Mouse (Mus musculus) hindbrain, embryonic 10.5 days (tissue): Measurements from ENCODE around the gene Eda. TPM values are rescaled to one million over a fixed set of nuclear protein-coding genes. Genes with fewer than 3 reads are reported as not detected.
A peak's percentile ranks its signal among the peaks of the same experiment; 100 is the strongest.

Experiments used
- DNase-seq: peaks from one replicate; pipeline ENCODE4 v3.0.0-alpha.2; 2017; ENCODE audit warnings: low spot score
- H3K27ac ChIP-seq: fragments of 300-500 bp; sonication (generic); 2 replicates; pipeline ENCODE4 v1.5.1; 2016; ENCODE audit warnings: mild to moderate bottlenecking, moderate library complexity
- H3K27me3 ChIP-seq: fragments of 300-500 bp; sonication (generic); 2 replicates; pipeline ENCODE4 v1.6.1; 2016; ENCODE audit warnings: mild to moderate bottlenecking; ENCODE audit not compliant: poor library complexity, insufficient read depth, severe bottlenecking
- H3K36me3 ChIP-seq: fragments of 300-500 bp; sonication (generic); 2 replicates; pipeline ENCODE4 v1.6.1; 2016; ENCODE audit warnings: mild to moderate bottlenecking, moderate library complexity
- H3K4me1 ChIP-seq: fragments of 300-500 bp; sonication (generic); replicated peaks from 2 replicates; pipeline ENCODE4 v1.6.1; 2016; ENCODE audit warnings: mild to moderate bottlenecking
- H3K4me3 ChIP-seq: fragments of 300-500 bp; sonication (generic); 2 replicates; pipeline ENCODE4 v1.5.1; 2016; ENCODE audit warnings: mild to moderate bottlenecking, moderate library complexity
- H3K9me3 ChIP-seq: fragments of 300-500 bp; sonication (generic); 2 replicates; pipeline ENCODE4 v1.6.1; 2016; ENCODE audit warnings: mild to moderate bottlenecking, moderate library complexity
- WGBS: fragments of 180-500 bp; shearing (Covaris S2); methylation state at CpG from one replicate; pipeline ENCODE4 v1.1.7; 2016; 5-methylcytosine and 5-hydroxymethylcytosine counted together
- polyA plus RNA-seq: library from polyadenylated mRNA; unstranded; fragments of >200 nt; fragmentation: Nextera tagmentation; extraction: Ambion mirVana; gene quantifications from 2 replicates; pipeline ENCODE4 v1.2.1, GENCODE M21; 2016

The Eda gene
- polyA plus RNA-seq: 1.8 and 1.9 TPM in 2 replicates

GRCm38 (mm10) chrX:99975250-99975984 is at the start of gene Eda:
Gene Eda, plus strand, starts transcription at chrX:99975606.
- peaks cover 14% of the 10 kb centered on the region; the same call in 1 of the 2 replicates for H3K4me1 ChIP-seq
- no peaks in the 10 kb centered on the region for H3K9me3 ChIP-seq
- DNase-seq: peak; percentile 87
- H3K27ac ChIP-seq: peak within 1 kb of the TSS; percentile 75
- H3K27me3 ChIP-seq: peaks cover 44% of the 10 kb centered on the region
- WGBS: 15% methylated on average over 44 of the region's 49 CpGs
- H3K36me3 ChIP-seq: no peaks in the 10 kb centered on the region
- H3K4me3 ChIP-seq: peak within 1 kb of the TSS; percentile 62

GRCm38 (mm10) chrX:99961002-99961401 is 14.4 kb upstream of the Eda start:
- DNase-seq: no peak
- Histone ChIP-seq H3K27ac (no peak overlapping the region), H3K9me3 (no peaks in the 10 kb centered on the region), H3K4me3 (no peak overlapping the region), H3K36me3 (no peaks in the 10 kb centered on the region), H3K4me1 (no peaks in the 10 kb centered on the region), H3K27me3 (peaks cover 28% of the 10 kb centered on the region)
- 74% methylated on average over 4 of the region's 4 CpGs for WGBS

GRCm38 (mm10) chrX:99970111-99970510 is 5.3 kb upstream of the Eda start:
- Histone ChIP-seq H3K36me3 (no peaks in the 10 kb centered on the region), H3K27ac (no peak overlapping the region), H3K27me3 (peaks cover 36% of the 10 kb centered on the region), H3K4me3 (no peak overlapping the region), H3K4me1 (peaks cover 7% of the 10 kb centered on the region; the same call in 1 of the 2 replicates), H3K9me3 (no peaks in the 10 kb centered on the region)
- no peak for DNase-seq
- WGBS: 63% methylated on average over 1 of the region's 1 CpGs

GRCm38 (mm10) chrX:99974381-99974780 is 1.0 kb upstream of the Eda start:
- Histone ChIP-seq H3K4me1 (peaks cover 14% of the 10 kb centered on the region; the same call in 1 of the 2 replicates), H3K27ac (no peak overlapping the region), H3K36me3 (no peaks in the 10 kb centered on the region), H3K4me3 (no peak overlapping the region), H3K27me3 (peaks cover 44% of the 10 kb centered on the region), H3K9me3 (no peaks in the 10 kb centered on the region)
- peak; percentile 4 for DNase-seq
- WGBS: 51% methylated on average over 3 of the region's 3 CpGs

GRCm38 (mm10) chrX:99974803-99975202 is 603 bp upstream of the Eda start:
- peak; percentile 6 for DNase-seq
- no peak overlapping the region; the same call in 1 of the 2 replicates for H3K27ac ChIP-seq

GRCm38 (mm10) chrX:99975985-99976924 is 849 bp downstream of the Eda start:
- H3K27ac ChIP-seq: peak overlapping the region; percentile 75
- peak overlapping the region; percentile 62 for H3K4me3 ChIP-seq
- H3K36me3 ChIP-seq: no peaks in the 10 kb centered on the region
- H3K9me3 ChIP-seq: no peaks in the 10 kb centered on the region
- peaks cover 44% of the 10 kb centered on the region for H3K27me3 ChIP-seq
- 18% methylated on average over 48 of the region's 48 CpGs for WGBS
- DNase-seq: peak; percentile 24
- peaks cover 14% of the 10 kb centered on the region; the same call in 1 of the 2 replicates for H3K4me1 ChIP-seq

More at GRCm38 (mm10) chrX:99974803-99975202, 603 bp upstream of the Eda start:
- Histone ChIP-seq H3K36me3 (no peaks in the 10 kb centered on the region), H3K9me3 (no peaks in the 10 kb centered on the region), H3K4me1 (peaks cover 14% of the 10 kb centered on the region; the same call in 1 of the 2 replicates), H3K4me3 (peak overlapping the region; percentile 62), H3K27me3 (peaks cover 44% of the 10 kb centered on the region)
- 26% methylated on average over 5 of the region's 5 CpGs for WGBS

- Histone ChIP-seq H3K27me3 (peaks cover 38% of the 10 kb centered on the region), H3K27ac (no peak overlapping the region), H3K4me3 (no peak overlapping the region), H3K9me3 (no peaks in the 10 kb centered on the region), H3K36me3 (no peaks in the 10 kb centered on the region), H3K4me1 (peaks cover 14% of the 10 kb centered on the region; the same call in 1 of the 2 replicates)
- no peak for DNase-seq
- WGBS: 83% methylated on average over 2 of the region's 2 CpGs
Observed at GRCm38 (mm10) chrX:99978354-99978753, 2.9 kb downstream of the Eda start.

- Histone ChIP-seq H3K27me3 (peaks cover 7% of the 10 kb centered on the region), H3K36me3 (no peaks in the 10 kb centered on the region), H3K4me3 (no peak overlapping the region), H3K27ac (no peak overlapping the region), H3K9me3 (no peaks in the 10 kb centered on the region), H3K4me1 (no peaks in the 10 kb centered on the region)
- 100% methylated on average over 1 of the region's 1 CpGs for WGBS
- no peak for DNase-seq
Observed at GRCm38 (mm10) chrX:99993434-99993833, 18.0 kb downstream of the Eda start.

GRCm38 (mm10) chrX:99999342-99999741 is 23.9 kb downstream of the Eda start:
- DNase-seq: no peak
- Histone ChIP-seq H3K27ac (no peak overlapping the region), H3K4me3 (no peak overlapping the region), H3K27me3 (peaks cover 7% of the 10 kb centered on the region; the same call in 1 of the 2 replicates), H3K36me3 (no peaks in the 10 kb centered on the region), H3K9me3 (no peaks in the 10 kb centered on the region), H3K4me1 (no peaks in the 10 kb centered on the region)
- 93% methylated on average over 2 of the region's 2 CpGs for WGBS

- H3K27ac ChIP-seq: no peak overlapping the region
- peaks cover 15% of the 10 kb centered on the region for H3K27me3 ChIP-seq
- H3K4me1 ChIP-seq: no peaks in the 10 kb centered on the region
- H3K4me3 ChIP-seq: no peak overlapping the region
- no peak for DNase-seq
- no peaks in the 10 kb centered on the region for H3K36me3 ChIP-seq
- no peaks in the 10 kb centered on the region for H3K9me3 ChIP-seq
- WGBS: 35% methylated on average over 1 of the region's 1 CpGs
Observed at GRCm38 (mm10) chrX:100118362-100118761, 143.0 kb downstream of the Eda start.

GRCm38 (mm10) chrX:100195286-100195685 is 219.9 kb downstream of the Eda start:
- Histone ChIP-seq H3K36me3 (no peaks in the 10 kb centered on the region), H3K9me3 (no peaks in the 10 kb centered on the region), H3K4me1 (no peaks in the 10 kb centered on the region), H3K4me3 (no peak overlapping the region), H3K27ac (no peak overlapping the region), H3K27me3 (peaks cover 13% of the 10 kb centered on the region; the same call in 1 of the 2 replicates)
- DNase-seq: no peak
- 48% methylated on average over 2 of the region's 2 CpGs for WGBS

GRCm38 (mm10) chrX:100313652-100314051 is 338.2 kb downstream of the Eda start:
- no peak overlapping the region for H3K27ac ChIP-seq
- H3K4me3 ChIP-seq: no peak overlapping the region
- DNase-seq: no peak
- H3K4me1 ChIP-seq: no peaks in the 10 kb centered on the region
- H3K27me3 ChIP-seq: no peaks in the 10 kb centered on the region
- no peaks in the 10 kb centered on the region for H3K36me3 ChIP-seq
- H3K9me3 ChIP-seq: no peaks in the 10 kb centered on the region
